Mouse (Mus musculus) heart, postnatal 10 days (tissue): ENCODE results near the gene Rbm4b. TPM values are rescaled to one million over a fixed set of nuclear protein-coding genes. Genes with fewer than 3 reads are reported as not detected.
"Not testable (repeated sequence)": the region's sequence is repeated elsewhere in the genome, so short reads cannot be mapped to it uniquely, and the experiment has no call there.

Experiments
- DNase-seq, 2 experiments: peaks; one replicate each; pipeline ENCODE4 v3.0.0; 2021
- intact Hi-C: fragments of 180-260 bp; cut with DNase I; formaldehyde crosslinking; loops from one replicate; pipeline ENCODE4 v1.15.1; 2025
- total RNA-seq, 2 experiments: library from RNA; stranded (reverse); gene quantifications; 2 replicates each; pipeline ENCODE4 v1.2.3; 2021

Gene Rbm4b
- total RNA-seq, 2 experiments from 2014 or later: 6.5 to 6.7 TPM

DNA sequence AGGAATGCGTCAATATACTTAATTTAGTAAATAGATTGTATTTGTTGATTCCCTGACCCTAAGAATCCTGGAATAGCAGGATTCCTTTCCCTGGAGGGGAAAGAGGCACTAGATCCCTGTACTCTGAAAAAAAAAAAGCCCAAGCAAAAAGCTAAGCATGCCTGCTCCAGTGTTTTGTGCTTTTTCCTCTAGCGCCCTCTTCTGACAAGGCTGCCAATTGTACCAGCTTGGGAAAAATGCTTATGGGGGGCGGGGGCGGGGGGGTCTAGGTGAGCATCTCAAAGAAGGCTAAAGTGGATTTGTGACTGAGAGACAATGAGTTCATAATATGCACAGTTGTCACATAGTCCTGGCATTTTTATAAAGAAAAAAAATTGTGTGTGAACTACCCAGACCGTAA, 12.8 kb upstream of the Rbm4b start:
- intact Hi-C loops: loop anchor here (1.0 to 2.0 kb wide), 2 partner anchors 114 to 245 kb away; partner anchors contain the start of gene 2010003K11Rik
- DNase-seq: peak in 1 of 2 experiments; percentile 57

- intact Hi-C loops: no loop called here
Observed at GRCm38 (mm10) chr19:4744026-4744425, 12.3 kb upstream of the Rbm4b start.

DNA sequence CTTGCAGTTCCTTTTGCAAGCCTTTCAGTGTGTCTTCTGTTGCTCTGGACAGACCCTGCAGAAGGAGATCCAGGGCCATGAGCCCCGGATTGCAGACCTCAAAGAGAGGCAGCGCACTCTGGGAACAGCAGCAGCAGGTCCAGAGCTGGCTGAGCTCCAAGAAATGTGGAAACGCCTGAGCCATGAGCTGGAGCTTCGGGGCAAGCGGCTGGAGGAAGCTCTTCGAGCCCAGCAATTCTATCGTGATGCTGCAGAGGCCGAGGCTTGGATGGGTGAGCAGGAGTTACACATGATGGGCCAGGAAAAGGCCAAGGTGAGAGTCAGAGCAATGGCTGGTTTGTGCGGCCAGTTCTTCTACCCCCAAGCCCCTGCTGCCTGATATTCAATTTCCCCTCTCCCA, 11.2 kb upstream of the Rbm4b start:
- DNase-seq: peak; percentile 62 to 66
- intact Hi-C loops: no loop called here

More at GRCm38 (mm10) chr19:4744026-4744425, 12.3 kb upstream of the Rbm4b start:
- no peak for DNase-seq

GRCm38 (mm10) chr19:4745681-4746080, 10.6 kb upstream of the Rbm4b start:
- intact Hi-C loops: no loop called here
- no peak for DNase-seq

DNA sequence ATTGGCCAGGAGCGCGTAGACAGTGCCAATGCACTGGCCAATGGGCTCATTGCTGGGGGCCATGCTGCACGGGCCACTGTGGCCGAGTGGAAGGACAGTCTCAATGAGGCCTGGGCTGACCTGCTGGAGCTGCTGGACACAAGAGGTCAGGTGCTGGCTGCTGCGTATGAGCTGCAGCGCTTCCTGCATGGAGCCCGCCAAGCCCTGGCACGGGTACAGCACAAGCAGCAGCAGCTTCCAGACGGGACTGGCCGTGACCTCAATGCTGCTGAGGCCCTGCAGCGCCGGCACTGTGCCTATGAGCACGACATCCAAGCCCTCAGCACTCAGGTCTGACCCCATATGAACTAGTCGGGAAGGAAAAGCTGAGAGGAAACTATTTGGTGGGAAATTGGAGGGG, 9.7 kb upstream of the Rbm4b start:
- peak; percentile 46 to 50 for DNase-seq
- intact Hi-C loops: no loop called here

DNA sequence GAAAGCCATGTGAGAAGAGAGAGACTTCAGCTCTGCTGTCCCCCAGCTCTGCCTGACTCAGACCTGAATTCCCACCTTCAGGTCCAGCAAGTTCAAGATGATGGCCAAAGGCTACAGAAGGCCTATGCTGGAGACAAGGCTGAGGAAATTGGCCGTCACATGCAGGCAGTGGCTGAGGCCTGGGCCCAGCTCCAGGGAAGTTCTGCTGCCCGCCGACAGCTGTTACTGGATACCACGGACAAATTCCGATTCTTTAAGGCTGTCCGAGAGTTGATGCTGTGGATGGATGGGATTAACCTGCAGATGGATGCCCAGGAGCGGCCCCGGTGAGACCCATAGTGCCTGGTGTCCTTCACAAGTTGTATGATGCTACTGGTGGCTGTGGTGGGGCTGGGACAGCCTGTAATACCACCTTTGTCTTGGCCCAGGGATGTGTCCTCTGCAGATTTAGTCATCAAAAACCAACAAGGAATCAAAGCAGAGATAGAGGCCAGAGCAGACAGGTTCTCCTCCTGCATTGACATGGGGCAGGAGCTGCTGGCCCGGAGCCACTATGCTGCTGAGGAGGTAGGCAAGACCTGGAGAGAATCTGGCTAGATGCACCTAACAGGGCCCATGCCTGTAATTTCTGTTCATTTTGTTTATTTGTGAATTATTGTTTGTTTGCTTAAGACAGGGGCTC, 8.5 kb upstream of the Rbm4b start:
- intact Hi-C loops: no loop called here
- no peak for DNase-seq

- intact Hi-C loops: no loop called here
- no peak for DNase-seq
Observed at GRCm38 (mm10) chr19:4748493-4748892, 7.8 kb upstream of the Rbm4b start.

GRCm38 (mm10) chr19:4749975-4750374, 6.3 kb upstream of the Rbm4b start:
- no peak for DNase-seq
- intact Hi-C loops: no loop called here

GRCm38 (mm10) chr19:4755565-4756192, 618 bp upstream of the Rbm4b start:
- peak; percentile 93 to 95 for DNase-seq
- intact Hi-C loops: loop anchor here (1.0 to 5.0 kb wide), 4 partner anchors 57 to 213 kb away; partner anchors contain the start of gene Bbs1

- no peak for DNase-seq
- intact Hi-C loops: loop anchor here (5.0 kb wide), 1 partner anchor 150 kb away; the partner anchor contains the start of gene Bbs1
Observed at GRCm38 (mm10) chr19:4756921-4757320, 624 bp downstream of the Rbm4b start.

GRCm38 (mm10) chr19:4760544-4760943, 4.2 kb downstream of the Rbm4b start:
- intact Hi-C loops: loop anchor here (2.0 kb wide), 1 partner anchor 28 kb away; no protein-coding TSS in a partner anchor
- not testable (repeated sequence) for DNase-seq

DNA sequence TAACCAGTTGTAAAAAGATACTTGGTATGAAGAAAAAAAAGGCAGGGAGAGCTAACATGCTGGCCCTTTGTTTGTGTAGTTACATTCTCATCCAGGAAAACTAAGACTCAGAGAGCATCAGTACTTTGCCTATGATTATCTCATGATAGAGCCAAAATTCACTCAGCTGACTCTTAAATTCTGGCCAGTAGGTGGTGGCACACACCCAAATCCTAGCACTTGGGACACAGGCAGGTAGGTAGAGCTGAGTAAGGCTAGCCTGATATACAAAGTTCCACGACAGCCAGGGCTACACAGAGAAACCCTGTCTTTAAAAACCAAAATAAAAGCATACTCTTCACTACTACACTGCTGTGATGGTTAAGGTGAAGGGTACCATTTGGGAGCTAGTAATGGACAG, 6.6 kb downstream of the Rbm4b start:
- intact Hi-C loops: no loop called here
- DNase-seq: no peak

GRCm38 (mm10) chr19:4767507-4768148, 11.3 kb downstream of the Rbm4b start:
- no peak for DNase-seq
- intact Hi-C loops: no loop called here

DNA sequence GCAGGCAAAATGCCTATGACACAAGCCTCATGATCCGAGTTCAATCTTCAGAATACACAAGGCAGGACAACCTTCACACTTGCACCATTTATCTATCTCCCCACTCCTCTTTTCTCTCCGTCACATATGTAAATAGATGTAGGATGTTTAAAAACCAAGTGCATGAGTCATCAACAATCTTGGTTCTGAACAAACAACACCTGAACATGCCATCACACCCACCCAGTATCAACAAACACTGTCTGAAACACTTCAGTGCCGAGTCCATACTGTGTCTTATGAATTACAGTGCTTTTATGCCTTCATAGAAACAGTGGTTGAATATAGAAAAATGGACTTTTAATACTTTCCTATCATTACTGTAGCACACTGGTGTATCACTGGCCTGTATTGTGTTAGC, 16.5 kb downstream of the Rbm4b start:
- intact Hi-C loops: no loop called here
- DNase-seq: no peak

- no peak for DNase-seq
- intact Hi-C loops: no loop called here
Observed at GRCm38 (mm10) chr19:4782891-4783290, 26.6 kb downstream of the Rbm4b start.

GRCm38 (mm10) chr19:4785206-4785605, 28.9 kb downstream of the Rbm4b start:
- intact Hi-C loops: no loop called here
- no peak for DNase-seq

DNA sequence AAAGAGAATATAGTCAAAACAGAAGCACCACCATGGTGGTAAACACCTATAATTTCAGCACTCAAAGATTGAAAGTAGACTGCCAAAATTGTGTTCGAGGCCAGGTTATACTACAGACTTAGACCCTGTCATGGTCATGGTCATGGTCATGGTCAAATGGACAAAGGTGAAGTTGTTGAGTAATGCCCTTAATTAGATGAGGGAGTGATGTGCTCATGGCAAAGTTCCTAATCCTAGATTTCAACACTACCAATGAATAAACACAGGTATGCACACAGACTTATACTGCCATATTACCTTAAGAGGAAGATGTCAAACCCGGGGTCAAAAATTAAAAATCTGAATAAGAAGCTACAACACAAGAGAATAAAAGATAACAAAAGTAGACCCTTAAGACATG, 30.0 kb downstream of the Rbm4b start:
- intact Hi-C loops: no loop called here
- DNase-seq: no peak

GRCm38 (mm10) chr19:4793281-4793830, 37.1 kb downstream of the Rbm4b start:
- intact Hi-C loops: no loop called here
- no peak for DNase-seq

GRCm38 (mm10) chr19:4793831-4794422, 37.6 kb downstream of the Rbm4b start, which contains the start of gene Rbm4:
Gene Rbm4 (minus strand): TSS chr19:4793901.
- intact Hi-C loops: no loop called here
- DNase-seq: peak; percentile 99

DNA sequence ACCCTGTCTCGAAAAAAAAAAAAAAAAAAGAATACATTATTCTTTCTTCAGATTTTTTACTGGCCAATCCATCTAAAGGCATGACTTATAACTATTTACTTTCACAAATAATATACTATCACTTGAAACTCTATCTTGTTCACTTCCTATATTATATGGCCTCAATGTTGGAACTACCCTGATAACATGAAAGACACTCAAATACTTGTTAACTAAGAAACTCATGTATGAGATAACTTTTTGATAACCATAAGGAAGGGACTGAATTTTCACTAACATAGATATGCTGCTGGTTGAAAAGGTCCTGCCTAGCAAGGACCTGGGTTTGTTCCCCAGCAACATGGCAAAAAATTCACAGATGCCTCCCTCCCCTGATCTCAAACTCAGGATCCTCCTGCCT, 39.6 kb downstream of the Rbm4b start:
- DNase-seq: no peak
- intact Hi-C loops: no loop called here

DNA sequence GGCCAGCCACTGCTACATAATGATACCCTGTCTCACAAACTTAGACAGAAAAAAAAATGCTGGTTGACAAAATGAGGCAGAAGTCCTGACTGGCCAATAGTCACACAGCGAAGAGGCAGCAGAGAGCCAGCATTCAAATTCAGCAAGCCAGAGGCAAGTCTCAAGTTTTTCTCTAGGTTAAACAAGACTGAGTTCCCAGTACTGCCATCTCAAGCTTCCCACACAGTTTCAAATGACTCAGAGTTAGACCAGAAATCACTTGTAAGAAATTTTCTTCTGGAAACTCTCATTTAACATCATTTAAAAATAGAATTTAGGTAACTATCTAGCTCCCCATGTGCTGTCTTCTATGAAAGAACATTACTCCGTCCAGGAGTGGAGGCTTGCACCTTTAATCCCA, 41.5 kb downstream of the Rbm4b start:
- intact Hi-C loops: no loop called here
- no peak for DNase-seq
